ENCODE assay signal across 35 mouse cellular contexts in genomic region chr16:17879571-17879970, GRCm38 (mm10). TPM values are rescaled to one million over a fixed set of nuclear protein-coding genes. Genes with fewer than 3 reads are reported as not detected.
DNase-seq lines count a peak whose midpoint lies in the region; ATAC-seq lines count a peak whose summit lies in the region.
"Had no signal": no experiment of that assay in that cellular context is flagged by ENCODE, and none has a peak within 500 bp of the region (broad histone marks: within the 10 kb centered on the region; RNA-seq: fewer than 3 reads in every experiment).

No protein-coding gene starts in this region.

- peak; percentile 41 for DNase-seq in heart, adult 11 months
- DNase-seq in right cerebral cortex, postnatal 36 days (ENCODE audit: low spot score in 2 of 2): peak; percentile 29 to 45
- no peak for DNase-seq in right cerebral cortex, postnatal 10 days (ENCODE audit: low spot score in 2 of 2)
- no peak for DNase-seq in limb, embryonic 10.5 days (ENCODE audit: low spot score)
- DNase-seq: adrenal gland, postnatal 10 days; adrenal gland, postnatal 36 days; B cell, adult 2 months; cerebellum, adult 11 months; cerebellum, adult 2 months; cerebellum, adult 9-11 months; cerebellum, postnatal 25 days; forebrain, postnatal 0 days; gastrocnemius, postnatal 10 days; gastrocnemius, postnatal 36 days; heart, postnatal 10 days; heart, postnatal 36 days had no signal

- H3K4me1 ChIP-seq in heart, embryonic 12.5 days (replicated peaks): peaks cover 45% of the 10 kb centered on the region
- peaks cover 55% of the 10 kb centered on the region for H3K4me1 ChIP-seq in megakaryocyte, embryonic 14.5 days
- peaks cover 3% of the 10 kb centered on the region; the same call in 1 of the 2 replicates for H3K4me1 ChIP-seq in limb, embryonic 10.5 days
- H3K4me1 ChIP-seq: embryonic facial prominence, embryonic 12.5 days; hindbrain, embryonic 10.5 days had no signal

- peaks cover 7% of the 10 kb centered on the region; the same call in 1 of the 2 replicates for H3K36me3 ChIP-seq in heart, embryonic 12.5 days
- peaks cover 66% of the 10 kb centered on the region for H3K36me3 ChIP-seq in megakaryocyte, embryonic 14.5 days (replicated peaks; ENCODE audit: low read length)
- H3K36me3 ChIP-seq in limb, embryonic 10.5 days: peaks cover 63% of the 10 kb centered on the region
- H3K36me3 ChIP-seq: embryonic facial prominence, embryonic 15.5 days; heart, embryonic 15.5 days had no signal

- no peak overlapping the region for H3K4me2 ChIP-seq in heart, embryonic 12.5 days
- H3K4me2 ChIP-seq: embryonic facial prominence, embryonic 12.5 days; embryonic facial prominence, embryonic 15.5 days; heart, embryonic 11.5 days; heart, embryonic 15.5 days; hindbrain, embryonic 13.5 days had no signal

- ATAC-seq in heart, embryonic 12.5 days (ENCODE audit: insufficient number of reproducible peaks, low FRiP score): no peak
- no peak for ATAC-seq in megakaryocyte, adult 5-6 weeks (ENCODE audit: poor library complexity, severe bottlenecking)
- ATAC-seq: forebrain, embryonic 14.5 days; forebrain, postnatal 0 days; hindbrain, embryonic 16.5 days; Patski had no signal

- no peak overlapping the region for H3K4me3 ChIP-seq in heart, embryonic 12.5 days
- H3K4me3 ChIP-seq in megakaryocyte, embryonic 14.5 days (replicated peaks): peak overlapping the region; percentile 47
- no peak overlapping the region for H3K4me3 ChIP-seq in limb, embryonic 10.5 days
- H3K4me3 ChIP-seq: embryonic facial prominence, embryonic 12.5 days; embryonic facial prominence, embryonic 15.5 days; heart, embryonic 15.5 days; hindbrain, embryonic 10.5 days; hindbrain, embryonic 13.5 days had no signal

- no peak overlapping the region for H3K27ac ChIP-seq in heart, embryonic 12.5 days (ENCODE audit: poor library complexity, severe bottlenecking)
- no peak overlapping the region for H3K27ac ChIP-seq in limb, embryonic 10.5 days
- H3K27ac ChIP-seq: embryonic facial prominence, embryonic 12.5 days; embryonic facial prominence, embryonic 15.5 days; heart, embryonic 15.5 days; hindbrain, embryonic 10.5 days; hindbrain, embryonic 13.5 days had no signal

- no peaks in the 10 kb centered on the region for H3K9me3 ChIP-seq in heart, embryonic 12.5 days (replicated peaks)
- H3K9me3 ChIP-seq in megakaryocyte, embryonic 14.5 days: peaks cover 4% of the 10 kb centered on the region; the same call in 1 of the 2 replicates
- no peaks in the 10 kb centered on the region for H3K9me3 ChIP-seq in limb, embryonic 10.5 days (replicated peaks)
- H3K9me3 ChIP-seq: embryonic facial prominence, embryonic 12.5 days; embryonic facial prominence, embryonic 15.5 days; heart, embryonic 15.5 days; hindbrain, embryonic 13.5 days had no signal

- H3K27me3 ChIP-seq in heart, embryonic 12.5 days (replicated peaks): no peaks in the 10 kb centered on the region
- H3K27me3 ChIP-seq in megakaryocyte, embryonic 14.5 days (replicated peaks): no peaks in the 10 kb centered on the region
- no peaks in the 10 kb centered on the region for H3K27me3 ChIP-seq in limb, embryonic 10.5 days (ENCODE audit: low read depth, poor library complexity, severe bottlenecking)
- H3K27me3 ChIP-seq: CH12.LX; embryonic facial prominence, embryonic 12.5 days; embryonic facial prominence, embryonic 15.5 days; heart, embryonic 15.5 days; hindbrain, embryonic 13.5 days; Patski had no signal

- WGBS in heart, embryonic 12.5 days: 84% methylated on average over 4 of the region's 4 CpGs
- 91% methylated on average over 4 of the region's 4 CpGs for WGBS in limb, embryonic 10.5 days

- H3K9ac ChIP-seq in heart, embryonic 12.5 days: no peak overlapping the region
- H3K9ac ChIP-seq: embryonic facial prominence, embryonic 12.5 days; embryonic facial prominence, embryonic 15.5 days; forebrain, postnatal 0 days; heart, embryonic 15.5 days; hindbrain, embryonic 13.5 days had no signal

RNA-seq across cellular contexts. Expression of gene Gm20518, which starts 11.9 kb away (rescaled TPM):
- 0.19 and 0.32 TPM in 2 replicates for polyA plus RNA-seq in heart, embryonic 12.5 days (2016; fragmentation: Nextera tagmentation; extraction: Ambion mirVana)
- polyA plus RNA-seq in megakaryocyte, embryonic 14.5 days (2012; ENCODE audit: insufficient read depth, low replicate concordance): 0.35 TPM in 1 of 2 replicates, not detected in the other
- total RNA-seq in megakaryocyte, adult 5-6 weeks (2015): 0.27 and 0.96 TPM in 2 replicates
- total RNA-seq in megakaryocyte, adult 5-6 weeks (2017): 0.04 and 0.37 TPM in 2 replicates
- 0.34 and 0.44 TPM in 2 replicates for polyA plus RNA-seq in limb, embryonic 10.5 days (2016; fragmentation: Nextera tagmentation; extraction: Ambion mirVana)

RNA-seq across cellular contexts. Expression of gene Tssk1, which starts 14.5 kb away (rescaled TPM):
- polyA plus RNA-seq in heart, embryonic 12.5 days (2016; fragmentation: Nextera tagmentation; extraction: Ambion mirVana): 0.04 and 0.05 TPM in 2 replicates
- not detected in 2 replicates for polyA plus RNA-seq in megakaryocyte, embryonic 14.5 days (2012; ENCODE audit: insufficient read depth, low replicate concordance)
- total RNA-seq in megakaryocyte, adult 5-6 weeks (2015): not detected in 2 replicates
- total RNA-seq in megakaryocyte, adult 5-6 weeks (2017): not detected in 2 replicates
- 0.04 and 0.05 TPM in 2 replicates for polyA plus RNA-seq in limb, embryonic 10.5 days (2016; fragmentation: Nextera tagmentation; extraction: Ambion mirVana)
- total RNA-seq: adrenal gland, adult 18-20 months; CH12.LX; common myeloid progenitor, adult 5-6 weeks; forebrain, postnatal 0 days; granulocyte monocyte progenitor cell, adult 5-6 weeks had no signal
- polyA plus RNA-seq: embryonic facial prominence, embryonic 15.5 days; forebrain, embryonic 11.5 days; forebrain, postnatal 0 days; G1E; hindbrain, embryonic 10.5 days; hindbrain, embryonic 16.5 days had no signal

RNA-seq across cellular contexts. Expression of gene Dgcr2, which starts 18.8 kb away (rescaled TPM):
- 54.5 and 56.8 TPM in 2 replicates for polyA plus RNA-seq in heart, embryonic 12.5 days (2016; fragmentation: Nextera tagmentation; extraction: Ambion mirVana)
- 6.8 and 8.4 TPM in 2 replicates for polyA plus RNA-seq in megakaryocyte, embryonic 14.5 days (2012; ENCODE audit: insufficient read depth, low replicate concordance)
- total RNA-seq in megakaryocyte, adult 5-6 weeks (2015): 16.1 and 20.5 TPM in 2 replicates
- 32.9 and 35.6 TPM in 2 replicates for total RNA-seq in megakaryocyte, adult 5-6 weeks (2017)
- 100 and 116 TPM in 2 replicates for polyA plus RNA-seq in limb, embryonic 10.5 days (2016; fragmentation: Nextera tagmentation; extraction: Ambion mirVana)

RNA-seq across cellular contexts. Expression of gene Tssk2, which starts 18.9 kb away (rescaled TPM):
- polyA plus RNA-seq in heart, embryonic 12.5 days (2016; fragmentation: Nextera tagmentation; extraction: Ambion mirVana): not detected in 2 replicates
- polyA plus RNA-seq in megakaryocyte, embryonic 14.5 days (2012; ENCODE audit: insufficient read depth, low replicate concordance): not detected in 2 replicates
- not detected in 2 replicates for total RNA-seq in megakaryocyte, adult 5-6 weeks (2015)
- not detected in 2 replicates for total RNA-seq in megakaryocyte, adult 5-6 weeks (2017)
- polyA plus RNA-seq in limb, embryonic 10.5 days (2016; fragmentation: Nextera tagmentation; extraction: Ambion mirVana): not detected in 2 replicates
- total RNA-seq: adrenal gland, adult 18-20 months; adrenal gland, postnatal 10 days; adrenal gland, postnatal 36 days; CH12.LX; common myeloid progenitor, adult 5-6 weeks; forebrain, postnatal 0 days; G1E; gastrocnemius, adult 18-20 months; gastrocnemius, postnatal 10 days; gastrocnemius, postnatal 36 days; granulocyte monocyte progenitor cell, adult 5-6 weeks; heart, postnatal 10 days; heart, postnatal 36 days had no signal
- polyA plus RNA-seq: cerebellum, adult 2 months; embryonic facial prominence, embryonic 15.5 days; forebrain, embryonic 11.5 days; forebrain, postnatal 0 days; G1E; heart, embryonic 15.5 days; hindbrain, embryonic 10.5 days; hindbrain, embryonic 13.5 days had no signal

RNA-seq across cellular contexts. Expression of gene Ess2, which starts 31.6 kb away (rescaled TPM):
- polyA plus RNA-seq in heart, embryonic 12.5 days (2016; fragmentation: Nextera tagmentation; extraction: Ambion mirVana): 30.2 and 31.6 TPM in 2 replicates
- 21.8 and 24.0 TPM in 2 replicates for polyA plus RNA-seq in megakaryocyte, embryonic 14.5 days (2012; ENCODE audit: insufficient read depth, low replicate concordance)
- total RNA-seq in megakaryocyte, adult 5-6 weeks (2015): 8.9 and 10.3 TPM in 2 replicates
- total RNA-seq in megakaryocyte, adult 5-6 weeks (2017): 14.5 and 17.7 TPM in 2 replicates
- polyA plus RNA-seq in limb, embryonic 10.5 days (2016; fragmentation: Nextera tagmentation; extraction: Ambion mirVana): 56.0 and 63.4 TPM in 2 replicates

Comparison
In these comparisons a context has a peak if more than half of its experiments do, and no peak if none do; other contexts are left out.
1. DNase-seq: peak in heart, adult 11 months (single experiment) and right cerebral cortex, postnatal 36 days (2 of 2); none in right cerebral cortex, postnatal 10 days (0 of 2) and limb, embryonic 10.5 days (single experiment).